Mouse (Mus musculus): ENCODE data around the gene Hinfp. TPM values are rescaled to one million over a fixed set of nuclear protein-coding genes. Genes with fewer than 3 reads are reported as not detected.

The Hinfp gene
- polyA plus RNA-seq, 1 experiment from 2014 or later, result 29.1 TPM

- 0 out of 2 replicates have a peak overlapping the region, but pooled peaks have one; percentile 4 for H3K27ac ChIP-seq
- ATAC-seq (ENCODE audit: insufficient number of reproducible peaks, insufficient read depth, low FRiP score, low TSS enrichment, low read depth), result no peak
Measured at GRCm38 (mm10) chr9:44253441-44253840, 52.0 kb downstream of the Hinfp start.

DNA sequence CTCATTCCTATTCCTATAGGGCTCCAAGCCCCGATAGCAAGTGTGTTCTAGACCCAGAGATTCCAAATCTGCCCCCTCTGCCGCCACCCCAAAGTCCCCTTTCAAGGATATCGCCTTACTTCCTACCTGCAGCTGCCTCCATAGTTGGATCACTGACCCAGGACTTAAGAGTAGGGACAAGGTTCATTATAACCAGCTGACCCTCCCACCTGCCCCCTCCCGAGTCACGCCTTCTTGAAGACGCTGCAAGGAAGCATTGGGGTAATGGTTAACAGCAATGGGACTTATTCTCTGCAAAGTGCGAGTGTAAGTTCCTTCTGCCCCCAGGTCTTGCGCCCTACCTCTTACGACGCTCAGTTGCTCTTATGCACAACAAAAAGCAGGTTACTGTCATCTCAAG is 54.2 kb downstream of the Hinfp start, which contains the start of gene Pdzd3:
Pdzd3 (minus strand) TSS at position 158 of the 400 bp plus-strand sequence.
- Histone ChIP-seq H3K4me1 (replicated peaks) (peaks cover 32% of the 10 kb centered on the region), H3K4me3 (replicated peaks) (no peak within 1 kb of the TSS), H3K9me3 (no peaks in the 10 kb centered on the region), H3K36me3 (no peaks in the 10 kb centered on the region), H3K27ac (no peak within 1 kb of the TSS), H3K9ac (replicated peaks) (no peak within 1 kb of the TSS), H3K27me3 (peaks cover 12% of the 10 kb centered on the region), H3K4me2 (no peak within 1 kb of the TSS)
- ATAC-seq (ENCODE audit: insufficient number of reproducible peaks, insufficient read depth, low FRiP score, low TSS enrichment, low read depth), result no peak
- 73% methylated on average over 10 of the region's 10 CpGs for WGBS

More at GRCm38 (mm10) chr9:44253441-44253840, 52.0 kb downstream of the Hinfp start:
- no peak overlapping the region for H3K4me3 ChIP-seq (replicated peaks)
- H3K4me1 ChIP-seq (replicated peaks), result peaks cover 32% of the 10 kb centered on the region
- no peak overlapping the region for H3K9ac ChIP-seq (replicated peaks)
- H3K4me2 ChIP-seq, result no peak overlapping the region
- 73% methylated on average over 6 of the region's 6 CpGs for WGBS
- no peaks in the 10 kb centered on the region for H3K36me3 ChIP-seq
- no peaks in the 10 kb centered on the region for H3K9me3 ChIP-seq
- peaks cover 12% of the 10 kb centered on the region for H3K27me3 ChIP-seq

GRCm38 (mm10) chr9:44250445-44250844 is 55.0 kb downstream of the Hinfp start:
- no peak overlapping the region for H3K27ac ChIP-seq
- no peak overlapping the region for H3K9ac ChIP-seq (replicated peaks)
- WGBS, result 77% methylated on average over 4 of the region's 4 CpGs
- no peaks in the 10 kb centered on the region for H3K36me3 ChIP-seq
- H3K4me2 ChIP-seq, result no peak overlapping the region
- no peaks in the 10 kb centered on the region for H3K9me3 ChIP-seq
- H3K27me3 ChIP-seq, result peaks cover 12% of the 10 kb centered on the region
- peaks cover 23% of the 10 kb centered on the region for H3K4me1 ChIP-seq (replicated peaks)
- no peak for ATAC-seq (ENCODE audit: insufficient number of reproducible peaks, insufficient read depth, low FRiP score, low TSS enrichment, low read depth)
- H3K4me3 ChIP-seq (replicated peaks), result no peak overlapping the region

GRCm38 (mm10) chr9:44249181-44250146 is 56.0 kb downstream of the Hinfp start:
- H3K27ac ChIP-seq, result no peak overlapping the region
- no peak overlapping the region; the same call in 1 of the 2 replicates for H3K4me3 ChIP-seq (replicated peaks)
- no peaks in the 10 kb centered on the region for H3K36me3 ChIP-seq
- no peaks in the 10 kb centered on the region for H3K9me3 ChIP-seq
- peaks cover 14% of the 10 kb centered on the region for H3K4me1 ChIP-seq (replicated peaks)
- peak; percentile 32; the same call in 1 of the 2 replicates for ATAC-seq (ENCODE audit: insufficient number of reproducible peaks, insufficient read depth, low FRiP score, low TSS enrichment, low read depth)
- H3K4me2 ChIP-seq, result peak overlapping the region; percentile 39
- H3K27me3 ChIP-seq, result peaks cover 12% of the 10 kb centered on the region
- 48% methylated on average over 26 of the region's 26 CpGs for WGBS
- 0 out of 2 replicates have a peak overlapping the region, but pooled peaks have one; percentile 31 for H3K9ac ChIP-seq (replicated peaks)

- H3K36me3 ChIP-seq, result no peaks in the 10 kb centered on the region
- no peak overlapping the region for H3K27ac ChIP-seq
- no peak overlapping the region for H3K4me3 ChIP-seq (replicated peaks)
- no peak for ATAC-seq (ENCODE audit: insufficient number of reproducible peaks, insufficient read depth, low FRiP score, low TSS enrichment, low read depth)
- H3K4me2 ChIP-seq, result no peak overlapping the region
- H3K9me3 ChIP-seq, result no peaks in the 10 kb centered on the region
- no peak overlapping the region for H3K9ac ChIP-seq (replicated peaks)
- 79% methylated on average over 6 of the region's 6 CpGs for WGBS
- H3K27me3 ChIP-seq, result peaks cover 16% of the 10 kb centered on the region
- H3K4me1 ChIP-seq (replicated peaks), result no peaks in the 10 kb centered on the region
Measured at GRCm38 (mm10) chr9:44247907-44248306, 57.6 kb downstream of the Hinfp start.

GRCm38 (mm10) chr9:44243621-44244020 is 61.9 kb downstream of the Hinfp start:
- 53% methylated on average over 2 of the region's 2 CpGs for WGBS

More at GRCm38 (mm10) chr9:44243621-44244020, 61.9 kb downstream of the Hinfp start:
- no peaks in the 10 kb centered on the region for H3K9me3 ChIP-seq
- no peak for ATAC-seq (ENCODE audit: insufficient number of reproducible peaks, insufficient read depth, low FRiP score, low TSS enrichment, low read depth)
- no peak overlapping the region for H3K9ac ChIP-seq (replicated peaks)
- no peaks in the 10 kb centered on the region for H3K36me3 ChIP-seq
- H3K27ac ChIP-seq, result no peak overlapping the region
- no peak overlapping the region for H3K4me3 ChIP-seq (replicated peaks)
- 0 out of 2 replicates have a peak, but pooled peaks cover 2% of the 10 kb centered on the region for H3K4me1 ChIP-seq (replicated peaks)
- peaks cover 10% of the 10 kb centered on the region; the same call in 1 of the 2 replicates for H3K27me3 ChIP-seq
- no peak overlapping the region for H3K4me2 ChIP-seq

Small RNAs within 50 kb of the gene (microRNA-seq; reads per million reads assigned to microRNA genes)
- gene Gm44335, result 0.93 reads per million

Other genes with a start within 250 kb of the Hinfp start
- gene Usp2, start 238.7 kb downstream of the Hinfp start, polyA plus RNA-seq (2016; fragmentation: Nextera tagmentation; extraction: Ambion mirVana), result 8.5 and 11.0 TPM in 2 replicates
- gene Mfrp, start 203.9 kb downstream of the Hinfp start, polyA plus RNA-seq (2016; fragmentation: Nextera tagmentation; extraction: Ambion mirVana), result 0.29 and 0.40 TPM in 2 replicates
- gene C1qtnf5, start 198.4 kb downstream of the Hinfp start, polyA plus RNA-seq (2016; fragmentation: Nextera tagmentation; extraction: Ambion mirVana), result 0.84 TPM in 1 of 2 replicates, not detected in the other
- gene Gm49380, start 192.2 kb downstream of the Hinfp start, polyA plus RNA-seq (2016; fragmentation: Nextera tagmentation; extraction: Ambion mirVana), result 0.08 and 0.17 TPM in 2 replicates
- gene Rnf26, start 192.2 kb downstream of the Hinfp start, polyA plus RNA-seq (2016; fragmentation: Nextera tagmentation; extraction: Ambion mirVana), result 89.6 and 91.4 TPM in 2 replicates
- gene Mcam, start 171.2 kb downstream of the Hinfp start, polyA plus RNA-seq (2016; fragmentation: Nextera tagmentation; extraction: Ambion mirVana), result 18.0 and 18.1 TPM in 2 replicates
- gene Cbl, start 71.6 kb downstream of the Hinfp start, polyA plus RNA-seq (2016; fragmentation: Nextera tagmentation; extraction: Ambion mirVana), result 18.4 and 18.7 TPM in 2 replicates
- gene Ccdc153, start 65.0 kb downstream of the Hinfp start, polyA plus RNA-seq (2016; fragmentation: Nextera tagmentation; extraction: Ambion mirVana), result not detected in 2 replicates
- gene Pdzd3, start 54.2 kb downstream of the Hinfp start, polyA plus RNA-seq (2016; fragmentation: Nextera tagmentation; extraction: Ambion mirVana), result not detected in 2 replicates
- 5.3 and 6.7 TPM in 2 replicates for gene Nlrx1, start 37.1 kb downstream of the Hinfp start, polyA plus RNA-seq (2016; fragmentation: Nextera tagmentation; extraction: Ambion mirVana)
- gene Abcg4, start 17.1 kb downstream of the Hinfp start, polyA plus RNA-seq (2016; fragmentation: Nextera tagmentation; extraction: Ambion mirVana), result 7.0 and 7.7 TPM in 2 replicates
- 7.9 and 8.1 TPM in 2 replicates for gene C2cd2l, start 14.6 kb upstream of the Hinfp start, polyA plus RNA-seq (2016; fragmentation: Nextera tagmentation; extraction: Ambion mirVana)
- gene Dpagt1, start 20.3 kb upstream of the Hinfp start, polyA plus RNA-seq (2016; fragmentation: Nextera tagmentation; extraction: Ambion mirVana), result 38.1 and 38.6 TPM in 2 replicates
- gene H2afx, start 29.0 kb upstream of the Hinfp start, polyA plus RNA-seq (2016; fragmentation: Nextera tagmentation; extraction: Ambion mirVana), result 429 and 481 TPM in 2 replicates
- gene Hmbs, start 38.6 kb upstream of the Hinfp start, polyA plus RNA-seq (2016; fragmentation: Nextera tagmentation; extraction: Ambion mirVana), result 123 and 125 TPM in 2 replicates
- 28.9 and 30.7 TPM in 2 replicates for gene Vps11, start 56.0 kb upstream of the Hinfp start, polyA plus RNA-seq (2016; fragmentation: Nextera tagmentation; extraction: Ambion mirVana)
- 34.0 and 36.4 TPM in 2 replicates for gene Hyou1, start 73.8 kb upstream of the Hinfp start, polyA plus RNA-seq (2016; fragmentation: Nextera tagmentation; extraction: Ambion mirVana)
- gene Slc37a4, start 91.2 kb upstream of the Hinfp start, polyA plus RNA-seq (2016; fragmentation: Nextera tagmentation; extraction: Ambion mirVana), result 11.1 and 12.8 TPM in 2 replicates
- gene Rps25, start 101.5 kb upstream of the Hinfp start, polyA plus RNA-seq (2016; fragmentation: Nextera tagmentation; extraction: Ambion mirVana), result 2,041 and 2,143 TPM in 2 replicates
- gene Trappc4, start 101.9 kb upstream of the Hinfp start, polyA plus RNA-seq (2016; fragmentation: Nextera tagmentation; extraction: Ambion mirVana), result 147 and 161 TPM in 2 replicates
- 35.1 and 38.4 TPM in 2 replicates for gene Ccdc84, start 112.9 kb upstream of the Hinfp start, polyA plus RNA-seq (2016; fragmentation: Nextera tagmentation; extraction: Ambion mirVana)
- 0.18 TPM in 1 of 2 replicates, not detected in the other for gene Foxr1, start 135.5 kb upstream of the Hinfp start, polyA plus RNA-seq (2016; fragmentation: Nextera tagmentation; extraction: Ambion mirVana)
- 0.31 and 0.65 TPM in 2 replicates for gene Upk2, start 149.3 kb upstream of the Hinfp start, polyA plus RNA-seq (2016; fragmentation: Nextera tagmentation; extraction: Ambion mirVana)
- gene Bcl9l, start 177.2 kb upstream of the Hinfp start, polyA plus RNA-seq (2016; fragmentation: Nextera tagmentation; extraction: Ambion mirVana), result 14.3 and 17.3 TPM in 2 replicates

Data from limb, embryonic 12.5 days (tissue).